Mouse (Mus musculus) spleen, adult 10 weeks (tissue): Measurements from ENCODE around the gene Vmn1r203. TPM values are rescaled to one million over a fixed set of nuclear protein-coding genes. Genes with fewer than 3 reads are reported as not detected.

Experiments used
- polyA plus RNA-seq: library from polyadenylated mRNA; stranded (reverse); fragments of 350-450 nt; fragmentation: Illumina TruSeq; extraction: RNeasy Lipid Tissue Mini Kit (QIAGEN cat#74804); gene quantifications from one replicate; pipeline ENCODE4 v1.2.3, GENCODE M21; 2015; ENCODE audit warnings: low replicate concordance; ENCODE audit not compliant: insufficient read depth

The Vmn1r203 gene
- 0.03 TPM for polyA plus RNA-seq

GRCm38 (mm10) chr13:22517814-22518213 lies at the start of gene Vmn1r203:
Gene Vmn1r203 (plus strand): TSS chr13:22518114.

GRCm38 (mm10) chr13:22471623-22472022 lies 46.3 kb upstream of the Vmn1r203 start, which contains the start of gene Vmn1r201:
Gene Vmn1r201 (plus strand): TSS chr13:22471923.

GRCm38 (mm10) chr13:22505281-22505680 lies 12.6 kb upstream of the Vmn1r203 start, which contains the start of gene Vmn1r202:
Gene Vmn1r202 (minus strand): TSS chr13:22505381.

DNA sequence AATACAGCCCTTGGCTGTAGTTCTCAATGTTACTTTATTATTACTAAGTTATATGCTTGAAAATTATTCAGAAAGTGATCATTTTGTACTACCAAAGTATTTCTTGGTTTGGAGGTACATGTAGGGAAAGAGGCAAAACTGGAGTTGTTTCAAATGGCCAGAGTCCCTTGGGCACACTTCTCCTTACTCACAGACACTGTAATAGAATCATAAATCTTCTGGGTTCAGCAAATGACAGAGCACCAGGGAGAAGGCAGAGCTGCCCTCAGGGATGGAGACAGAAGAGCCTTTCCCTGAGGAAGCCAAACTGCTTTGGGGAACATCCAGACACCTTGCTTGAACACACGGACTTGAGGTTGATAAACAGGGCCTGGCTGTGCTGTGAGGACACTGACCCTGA lies 35.0 kb downstream of the Vmn1r203 start, which contains the start of gene Vmn1r204:
TSS of gene Vmn1r204 (plus strand) at position 301 of the 400 bp plus-strand sequence.

Other genes starting within 250 kb of the Vmn1r203 start
- gene Vmn1r195, start 247.6 kb upstream of the Vmn1r203 start, polyA plus RNA-seq, result not detected
- gene Vmn1r196, start 228.2 kb upstream of the Vmn1r203 start, polyA plus RNA-seq, result not detected
- not detected for gene Vmn1r197, start 193.5 kb upstream of the Vmn1r203 start, polyA plus RNA-seq
- not detected for gene Vmn1r198, start 167.8 kb upstream of the Vmn1r203 start, polyA plus RNA-seq
- gene Vmn1r199, start 138.3 kb upstream of the Vmn1r203 start, polyA plus RNA-seq, result not detected
- gene Vmn1r200, start 127.7 kb upstream of the Vmn1r203 start, polyA plus RNA-seq, result not detected
- not detected for gene Vmn1r201, start 46.2 kb upstream of the Vmn1r203 start, polyA plus RNA-seq
- not detected for gene Vmn1r202, start 12.7 kb upstream of the Vmn1r203 start, polyA plus RNA-seq
- not detected for gene Vmn1r204, start 35.1 kb downstream of the Vmn1r203 start, polyA plus RNA-seq
- gene Vmn1r205, start 74.9 kb downstream of the Vmn1r203 start, polyA plus RNA-seq, result not detected
- gene Vmn1r206, start 106.1 kb downstream of the Vmn1r203 start, polyA plus RNA-seq, result not detected
- not detected for gene Vmn1r207-ps, start 211.5 kb downstream of the Vmn1r203 start, polyA plus RNA-seq